Mouse (Mus musculus) liver (tissue): ENCODE measurements around the gene Gm49394.
A peak's percentile ranks its signal among the peaks of the same experiment; 100 is the strongest.

Experiments used
- DNase-seq: peaks from one replicate; pipeline ENCODE4 v3.0.0-alpha.2; 2020; ENCODE audit warnings: mixed read lengths

Gm49394 gene

DNA sequence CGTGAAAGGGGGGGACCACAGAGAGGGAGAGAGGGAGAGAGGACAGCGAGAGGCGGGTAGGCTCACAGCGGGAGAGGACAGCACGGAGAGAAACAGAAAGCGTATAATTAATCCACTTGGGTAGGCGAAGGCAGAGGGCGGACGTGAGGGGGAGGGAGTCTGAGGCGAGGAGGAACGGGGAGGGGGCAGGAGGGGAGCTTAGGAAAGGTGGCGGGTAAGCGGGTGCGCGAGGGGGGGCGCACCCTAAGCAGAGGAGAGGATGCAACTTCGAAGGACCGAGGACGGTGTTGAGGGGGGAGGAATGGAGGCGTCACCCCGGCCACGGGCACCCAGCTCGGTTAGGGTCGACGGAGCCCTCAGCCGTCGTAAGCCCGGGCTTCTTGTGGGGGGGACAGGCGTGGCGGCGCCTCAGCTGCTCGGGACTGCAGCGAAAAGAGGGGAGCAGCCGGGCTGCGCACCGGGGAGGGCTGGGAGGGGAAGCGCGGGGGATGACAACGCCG is 11.0 kb downstream of the Gm49394 start:
- DNase-seq: no peak

DNA sequence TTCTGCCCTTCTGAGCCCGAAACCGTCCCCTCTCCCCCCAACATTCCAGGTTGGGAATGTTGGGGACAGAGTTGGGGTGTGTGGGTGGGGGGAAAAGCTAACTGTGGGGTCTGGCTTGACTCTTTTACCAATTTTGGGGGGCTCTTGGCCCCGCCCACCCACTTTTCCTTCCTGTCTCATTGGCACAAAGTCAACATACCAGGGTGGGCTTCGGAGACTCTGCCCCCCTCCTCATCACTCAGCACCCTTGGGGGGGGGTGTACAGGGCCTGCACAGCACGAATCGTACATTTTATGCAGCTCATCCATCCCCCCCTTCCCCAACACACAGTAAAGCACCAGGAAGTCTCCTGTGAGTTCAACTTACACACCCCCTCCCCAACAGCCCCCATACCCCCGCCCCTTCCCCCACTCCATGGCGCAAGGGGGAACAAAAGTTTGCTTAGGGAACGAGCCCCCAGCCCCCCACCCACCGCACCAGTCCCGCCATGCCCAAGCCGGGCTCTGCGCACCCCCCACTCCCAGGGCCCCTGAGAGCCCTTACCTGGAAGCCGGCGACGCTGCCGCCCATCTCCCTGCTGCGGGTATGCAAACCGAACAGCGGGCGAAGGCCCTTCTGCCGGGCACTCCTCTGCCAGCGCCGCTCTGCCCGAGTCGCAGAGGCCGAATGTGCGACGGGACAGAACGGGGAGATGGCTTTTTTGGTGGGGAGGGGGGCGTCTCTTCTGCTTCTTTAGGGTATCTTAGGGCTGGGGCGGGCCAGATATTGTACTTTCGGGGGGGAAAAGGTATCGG is 11.7 kb downstream of the Gm49394 start:
- DNase-seq: no peak

DNA sequence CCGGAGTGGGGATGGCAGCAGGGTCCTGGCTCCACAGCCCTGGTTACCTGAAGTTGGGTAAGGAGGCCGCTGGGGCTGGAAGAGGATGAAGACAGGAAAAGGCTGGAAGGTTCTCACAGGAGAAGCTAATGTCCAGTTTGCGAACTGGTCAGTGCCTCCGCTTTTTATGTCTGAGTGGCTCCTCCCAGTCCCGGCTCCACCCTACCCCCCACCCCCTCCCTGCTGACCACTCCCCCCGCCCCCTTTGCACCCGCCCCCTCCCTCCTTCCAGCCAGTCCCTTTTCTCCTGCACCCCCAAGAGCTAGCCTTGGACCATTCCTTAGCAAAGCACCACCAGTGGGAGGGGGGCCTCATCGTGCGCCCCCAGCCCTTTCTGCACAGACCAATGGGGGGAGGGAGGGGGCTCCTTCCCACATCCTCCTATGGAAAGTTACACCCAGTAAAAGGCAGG is 12.4 kb downstream of the Gm49394 start:
- peak; percentile 61 for DNase-seq

DNA sequence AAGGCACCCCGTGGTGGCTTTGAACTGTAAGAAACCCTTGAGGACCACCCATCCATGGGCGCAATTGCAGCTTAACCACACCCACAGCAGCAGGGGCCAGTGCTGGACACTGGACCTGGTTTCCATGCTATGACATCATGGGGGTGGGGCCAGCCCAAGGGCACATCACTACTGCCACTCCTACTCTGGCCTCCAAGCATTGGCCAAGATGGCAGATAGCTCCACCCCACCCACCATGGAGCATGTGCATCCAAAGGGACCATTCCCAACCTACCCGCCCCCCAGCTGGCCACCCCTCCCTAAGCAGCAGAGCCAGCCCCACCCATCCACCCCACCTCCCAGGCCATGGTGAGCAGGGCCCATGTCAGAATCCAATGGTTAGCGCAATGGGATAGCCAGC is 13.7 kb downstream of the Gm49394 start:
- peak; percentile 54 for DNase-seq

DNA sequence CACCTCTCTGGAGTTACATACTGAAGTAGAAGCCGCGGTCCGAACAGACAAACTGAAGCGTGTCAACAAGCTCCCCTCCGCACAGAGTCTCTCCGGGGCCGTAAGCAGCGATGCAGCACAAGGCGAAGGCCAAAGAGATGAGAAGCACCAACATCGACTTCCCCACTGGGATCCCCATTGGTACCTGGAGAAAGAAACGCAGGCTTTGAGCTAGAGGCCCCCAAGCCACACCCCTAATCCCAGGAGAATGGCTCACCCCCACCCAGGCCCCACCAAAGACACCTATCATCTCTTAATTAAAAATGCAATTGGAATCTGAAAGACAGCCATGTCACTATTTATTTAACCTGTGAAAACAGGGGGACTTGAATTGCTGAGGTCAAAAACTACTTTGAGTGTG is 14.1 kb downstream of the Gm49394 start:
- no peak for DNase-seq

DNA sequence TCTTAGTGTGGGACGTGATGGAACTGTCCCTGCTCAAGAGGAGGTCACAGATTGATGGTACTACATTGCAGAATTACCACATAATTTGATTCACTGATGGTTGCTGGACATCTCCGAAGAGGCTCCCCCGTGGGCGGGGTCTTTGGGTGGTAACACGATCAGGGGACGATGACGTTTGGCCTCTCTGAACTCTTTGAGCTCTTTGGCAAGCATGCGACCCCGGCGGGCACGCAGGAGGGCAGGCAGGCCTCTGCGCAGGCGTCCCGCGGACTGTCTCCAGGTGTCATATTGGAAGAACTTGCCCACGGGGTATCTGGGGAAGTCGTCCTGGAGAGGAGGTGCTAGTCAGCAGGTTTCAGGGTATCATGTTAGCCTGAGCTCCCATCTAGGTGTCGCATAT is 16.0 kb downstream of the Gm49394 start:
- no peak for DNase-seq

DNA sequence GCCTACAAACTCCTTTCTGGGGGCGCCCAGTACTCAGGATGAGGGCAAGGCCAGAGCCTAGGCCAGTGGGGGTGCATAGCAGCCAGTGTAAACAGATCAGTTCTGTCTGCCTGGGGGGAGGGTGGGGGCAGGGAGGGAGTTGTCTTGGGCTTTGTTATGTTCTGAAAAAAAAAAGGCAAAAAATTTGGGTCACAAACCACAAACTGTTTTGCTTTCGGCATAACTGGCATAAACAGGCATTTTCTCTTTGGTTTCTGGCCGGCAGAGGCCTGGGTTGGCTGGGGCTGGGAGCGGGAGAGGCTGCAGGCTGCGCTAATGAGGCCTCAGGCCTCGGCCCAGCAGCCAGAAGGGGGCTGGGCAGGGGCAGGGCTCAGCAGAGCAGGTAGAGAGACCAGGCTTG is 23.1 kb downstream of the Gm49394 start:
- no peak for DNase-seq

DNA sequence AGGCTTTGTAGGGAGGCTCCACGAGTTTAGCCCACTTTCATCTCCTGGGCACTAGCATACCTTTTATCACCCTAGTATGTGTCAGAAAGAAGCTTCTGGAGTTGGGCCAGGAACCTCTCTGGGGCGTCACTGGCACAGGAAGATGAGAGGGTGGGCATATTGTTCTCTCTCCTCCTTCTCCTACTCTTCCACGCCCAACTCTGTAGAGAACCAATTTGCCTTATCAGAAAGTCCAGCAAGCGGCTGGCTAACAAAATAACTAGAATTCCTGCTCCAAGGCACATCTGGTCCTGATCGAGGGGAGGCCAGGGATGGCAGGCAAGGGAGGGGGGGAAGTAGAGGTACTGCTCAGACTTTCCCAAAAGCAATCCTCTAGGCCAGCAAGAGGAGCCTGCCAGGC is 24.7 kb downstream of the Gm49394 start:
- DNase-seq: no peak

DNA sequence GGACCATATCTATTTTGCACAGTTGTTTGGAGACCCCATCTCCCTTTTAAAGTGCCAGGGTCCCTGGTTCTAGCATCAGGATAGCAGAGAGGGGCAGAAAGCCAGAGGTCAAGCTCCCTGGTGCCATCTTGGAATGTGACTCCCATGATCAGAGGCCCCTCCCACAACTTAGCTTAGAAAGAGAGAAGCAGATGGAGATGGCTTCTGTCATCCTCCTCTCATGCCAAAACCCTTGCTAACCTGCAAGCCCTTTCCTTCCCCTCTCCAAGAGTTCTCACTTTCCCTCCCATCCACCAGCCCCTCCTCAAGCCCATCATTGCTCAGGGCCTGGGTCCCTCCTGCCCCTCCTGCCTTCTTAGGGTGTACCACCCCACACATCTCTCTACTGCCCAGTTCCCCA is 33.6 kb downstream of the Gm49394 start:
- no peak for DNase-seq

DNA sequence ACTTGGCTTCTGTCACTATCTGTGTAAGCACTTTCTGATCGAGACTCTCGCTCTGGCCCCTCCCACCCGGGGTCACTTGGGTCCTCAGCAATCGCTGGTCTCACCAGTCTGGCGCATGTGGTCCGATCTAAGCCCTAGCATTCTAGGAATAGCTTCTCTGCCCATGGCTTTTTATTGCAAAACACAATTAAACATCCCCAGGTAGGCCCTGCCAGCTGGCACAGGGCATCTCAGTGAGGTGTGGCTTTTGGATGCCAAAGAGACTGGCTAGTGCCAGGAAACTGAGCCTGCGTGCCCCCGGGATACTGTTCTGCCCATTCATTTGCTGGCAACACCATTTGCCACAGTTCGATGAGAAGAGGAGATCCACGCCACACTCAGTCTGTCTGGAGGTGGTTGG is 39.1 kb downstream of the Gm49394 start:
- DNase-seq: no peak

DNA sequence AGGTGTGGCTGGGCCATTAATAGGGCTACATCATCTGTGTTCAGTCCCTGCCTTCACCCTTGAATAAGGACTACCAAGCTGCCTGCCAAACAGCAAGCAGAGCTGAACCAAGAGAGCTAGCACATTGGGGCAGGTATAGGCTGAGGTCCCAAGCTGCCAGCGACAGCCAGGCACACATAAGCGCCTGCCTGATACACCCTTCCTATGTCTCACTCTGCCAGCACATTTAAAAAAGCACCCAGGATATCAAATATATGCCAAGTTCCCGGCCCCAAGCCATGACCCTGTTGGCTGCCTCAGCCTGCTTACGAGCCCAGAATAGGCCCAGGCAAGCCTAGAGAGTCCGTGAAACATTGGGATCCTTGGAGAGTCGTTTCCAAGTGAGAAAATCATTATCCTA is 39.9 kb downstream of the Gm49394 start:
- DNase-seq: no peak

DNA sequence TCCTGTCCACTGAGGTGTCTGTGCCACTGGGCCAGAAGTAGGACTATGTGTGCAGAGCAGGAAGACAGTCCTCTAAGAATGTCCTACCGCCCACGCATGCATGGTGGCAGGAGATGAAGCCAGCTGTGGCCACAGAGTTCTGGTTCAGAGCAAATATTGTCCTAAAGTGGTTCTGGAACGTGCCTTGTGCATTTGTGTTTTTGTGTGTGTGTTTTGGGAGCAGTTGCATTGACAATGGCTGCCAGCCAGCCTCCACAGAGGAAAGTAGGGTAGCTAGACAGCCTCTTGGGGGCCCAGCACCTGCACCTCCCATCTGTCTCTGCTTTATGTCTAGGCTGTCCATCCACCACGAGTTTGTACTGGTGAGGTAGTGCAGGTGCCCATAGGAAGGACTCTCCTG is 47.6 kb downstream of the Gm49394 start:
- DNase-seq: no peak

DNA sequence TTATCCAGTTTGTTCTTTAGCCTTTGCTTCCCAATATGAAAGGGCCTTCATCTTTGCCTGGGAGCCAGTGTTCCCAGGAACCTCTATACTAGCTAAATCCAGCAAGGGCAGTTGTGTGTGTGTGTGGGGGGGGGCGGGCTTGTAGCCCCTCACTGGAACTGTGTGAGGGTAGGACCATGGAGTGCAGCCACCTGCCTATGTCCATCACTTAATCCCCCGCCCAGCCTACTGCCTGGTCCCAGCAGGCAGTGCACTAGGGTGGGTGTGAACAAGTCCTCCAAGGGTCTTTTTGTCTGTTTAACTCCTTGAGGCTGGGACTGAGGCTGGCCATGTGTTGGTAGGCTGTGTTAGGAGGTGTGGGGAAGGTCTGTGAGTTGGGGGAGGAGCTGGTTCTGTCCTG is 56.7 kb downstream of the Gm49394 start:
- DNase-seq: no peak

DNA sequence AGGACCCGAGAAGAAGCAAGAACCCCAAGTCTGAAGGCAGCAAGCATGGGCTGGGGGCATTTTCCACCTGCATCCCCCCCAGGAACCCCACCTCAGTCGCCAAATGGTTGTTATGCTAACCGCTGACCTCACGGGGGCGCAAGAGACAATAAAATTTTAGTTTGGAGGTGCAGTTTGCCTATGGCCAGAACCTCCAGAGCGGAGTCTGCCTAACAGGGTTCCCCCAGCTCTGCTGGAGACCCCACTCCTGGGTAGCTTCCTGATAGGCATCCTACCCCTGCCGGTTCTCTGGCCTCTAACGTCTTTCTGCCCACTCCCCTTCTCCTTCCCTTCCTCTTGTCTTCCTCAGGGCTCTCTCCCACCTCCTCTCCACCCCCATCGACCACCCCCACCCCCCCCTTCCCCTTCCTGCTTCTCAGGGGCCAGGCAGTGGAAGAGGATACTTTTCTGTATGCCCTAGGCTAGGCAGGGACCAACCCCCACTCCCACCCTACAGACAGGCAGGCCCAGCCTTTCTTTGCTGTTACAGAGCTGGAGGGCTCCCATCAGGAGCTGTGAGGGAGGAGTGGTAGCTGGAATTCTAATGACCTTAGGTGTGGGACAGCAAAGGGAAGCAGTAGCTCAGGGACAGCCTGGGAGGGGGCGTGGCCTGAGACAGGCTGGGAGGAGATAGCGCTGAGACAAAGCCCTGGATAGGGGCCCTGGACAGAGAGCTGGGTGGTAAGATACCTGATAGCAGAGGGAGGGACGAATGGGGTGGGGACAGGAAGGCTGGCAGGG is 58.9 kb downstream of the Gm49394 start:
- peak; percentile 90 for DNase-seq

DNA sequence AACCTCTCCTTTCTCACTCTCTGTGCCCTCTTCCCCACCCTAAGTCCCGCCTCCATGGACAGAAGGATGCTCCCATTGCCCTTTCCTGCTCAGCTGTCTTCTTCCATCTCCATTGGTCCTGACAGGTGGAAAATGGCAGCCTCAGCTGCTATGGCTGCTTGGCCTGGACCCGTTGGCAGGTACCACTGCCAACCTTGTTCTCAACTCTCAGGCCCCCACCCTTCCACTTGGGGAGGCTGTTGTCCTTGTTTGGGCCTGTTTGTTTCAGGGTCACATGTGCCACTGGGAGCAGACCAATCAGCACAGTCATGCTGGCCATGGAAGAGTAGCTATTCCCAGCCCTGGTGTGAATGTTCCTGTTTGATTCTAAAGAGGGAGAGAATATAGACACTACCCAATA is 68.8 kb downstream of the Gm49394 start:
- no peak for DNase-seq
